Mouse (Mus musculus) kidney, embryonic 15.5 days (tissue): Measurements from ENCODE around the gene Got1. TPM values are rescaled to one million over a fixed set of nuclear protein-coding genes. Genes with fewer than 3 reads are reported as not detected.
"Not testable (repeated sequence)": the region's sequence is repeated elsewhere in the genome, so short reads cannot be mapped to it uniquely, and the experiment has no call there.

Experiments
- ATAC-seq: fragments of 200-750 bp; cut with Nextera tagmentation; replicated peaks from 2 replicates; pipeline ENCODE4 v1.8.0; 2017; ENCODE audit warnings: moderate TSS enrichment; ENCODE audit not compliant: low FRiP score
- H3K27ac ChIP-seq: fragments of 300-500 bp; sonication (generic); 2 replicates; pipeline ENCODE4 v1.5.1; 2015; ENCODE audit warnings: mild to moderate bottlenecking, inconsistent platforms
- H3K27me3 ChIP-seq: fragments of 300-500 bp; sonication (generic); 2 replicates; pipeline ENCODE4 v1.6.1; 2015; ENCODE audit warnings: inconsistent platforms
- H3K36me3 ChIP-seq: fragments of 300-500 bp; sonication (generic); 2 replicates; pipeline ENCODE4 v1.6.1; 2015; ENCODE audit warnings: inconsistent platforms
- H3K4me1 ChIP-seq: fragments of 300-500 bp; sonication (generic); 2 replicates; pipeline ENCODE4 v1.6.1; 2015; ENCODE audit warnings: inconsistent platforms
- H3K4me2 ChIP-seq: fragments of 300-500 bp; sonication (generic); 2 replicates; pipeline ENCODE4 v1.6.1; 2015; ENCODE audit warnings: moderate library complexity, mild to moderate bottlenecking, inconsistent platforms
- H3K4me3 ChIP-seq: fragments of 300-500 bp; sonication (generic); replicated peaks from 2 replicates; pipeline ENCODE4 v1.5.1; 2015; ENCODE audit warnings: mild to moderate bottlenecking, inconsistent platforms
- H3K9ac ChIP-seq: fragments of 300-500 bp; sonication (generic); 2 replicates; pipeline ENCODE4 v1.6.1; 2015; ENCODE audit warnings: mild to moderate bottlenecking, inconsistent platforms
- H3K9me3 ChIP-seq: fragments of 300-500 bp; sonication (generic); replicated peaks from 2 replicates; pipeline ENCODE4 v1.6.1; 2016; ENCODE audit warnings: inconsistent platforms
- WGBS: fragments of 180-500 bp; shearing (Covaris S2); methylation state at CpG from one replicate; pipeline ENCODE4 v1.1.7; 2015; ENCODE audit warnings: mixed read lengths; 5-methylcytosine and 5-hydroxymethylcytosine counted together
- polyA plus RNA-seq: library from polyadenylated mRNA; unstranded; fragments of >200 nt; fragmentation: Nextera tagmentation; extraction: Ambion mirVana; gene quantifications from 2 replicates; pipeline ENCODE4 v1.2.1, GENCODE M21; 2015

The Got1 gene
- polyA plus RNA-seq, 1 experiment from 2014 or later = 57.8 TPM

GRCm38 (mm10) chr19:43503593-43503992 lies 20.8 kb downstream of the Got1 start:
- not testable (repeated sequence) for ATAC-seq, H3K9me3 ChIP-seq, H3K9ac ChIP-seq, H3K4me2 ChIP-seq, H3K27ac ChIP-seq, H3K4me3 ChIP-seq, H3K27me3 ChIP-seq, H3K4me1 ChIP-seq
- 95% methylated on average over 8 of the region's 9 CpGs for WGBS
- H3K36me3 ChIP-seq = peaks cover 77% of the 10 kb centered on the region

GRCm38 (mm10) chr19:43502630-43503029 lies 21.8 kb downstream of the Got1 start:
- WGBS = 68% methylated on average over 11 of the region's 11 CpGs
- no peaks in the 10 kb centered on the region for H3K4me1 ChIP-seq
- no peak overlapping the region for H3K4me3 ChIP-seq
- H3K4me2 ChIP-seq = no peak overlapping the region
- H3K36me3 ChIP-seq = peaks cover 71% of the 10 kb centered on the region
- H3K9ac ChIP-seq = no peak overlapping the region
- no peaks in the 10 kb centered on the region for H3K27me3 ChIP-seq
- no peak overlapping the region for H3K27ac ChIP-seq
- no peaks in the 10 kb centered on the region for H3K9me3 ChIP-seq
- ATAC-seq = no peak

GRCm38 (mm10) chr19:43498874-43499273 lies 25.5 kb downstream of the Got1 start:
- no peak overlapping the region for H3K4me2 ChIP-seq
- H3K27ac ChIP-seq = no peak overlapping the region
- no peaks in the 10 kb centered on the region for H3K9me3 ChIP-seq
- no peak for ATAC-seq
- H3K36me3 ChIP-seq = peaks cover 42% of the 10 kb centered on the region
- no peak overlapping the region for H3K4me3 ChIP-seq
- peaks cover 11% of the 10 kb centered on the region for H3K27me3 ChIP-seq
- H3K9ac ChIP-seq = no peak overlapping the region
- WGBS = 88% methylated on average over 7 of the region's 7 CpGs
- peaks cover 9% of the 10 kb centered on the region for H3K4me1 ChIP-seq

GRCm38 (mm10) chr19:43497440-43497839 lies 27.0 kb downstream of the Got1 start:
- Histone ChIP-seq H3K27ac (no peak overlapping the region), H3K9me3 (no peaks in the 10 kb centered on the region), H3K4me3 (no peak overlapping the region), H3K9ac (no peak overlapping the region), H3K36me3 (peaks cover 36% of the 10 kb centered on the region), H3K4me1 (peaks cover 9% of the 10 kb centered on the region), H3K27me3 (peaks cover 15% of the 10 kb centered on the region), H3K4me2 (no peak overlapping the region)
- WGBS = 82% methylated on average over 7 of the region's 7 CpGs
- ATAC-seq = no peak

- Histone ChIP-seq H3K4me3 (no peak overlapping the region), H3K27me3 (peaks cover 15% of the 10 kb centered on the region), H3K9me3 (no peaks in the 10 kb centered on the region), H3K36me3 (peaks cover 24% of the 10 kb centered on the region), H3K4me1 (peaks cover 9% of the 10 kb centered on the region), H3K4me2 (no peak overlapping the region), H3K9ac (no peak overlapping the region), H3K27ac (no peak overlapping the region)
- ATAC-seq = no peak
- WGBS = 13% methylated on average over 5 of the region's 5 CpGs
These were observed 28.6 kb downstream of the Got1 start for GRCm38 (mm10) chr19:43495846-43496245.

- 0 out of 2 replicates have a peak, but pooled peaks have one; percentile 46 for ATAC-seq
- Histone ChIP-seq H3K4me1 (peaks cover 9% of the 10 kb centered on the region), H3K9me3 (no peaks in the 10 kb centered on the region), H3K4me3 (peak overlapping the region; percentile 31), H3K27me3 (peaks cover 15% of the 10 kb centered on the region), H3K9ac (0 out of 2 replicates have a peak overlapping the region, but pooled peaks have one; percentile 3), H3K27ac (no peak overlapping the region), H3K4me2 (peak overlapping the region; percentile 58), H3K36me3 (peaks cover 14% of the 10 kb centered on the region)
- 12% methylated on average over 14 of the region's 14 CpGs for WGBS
These were observed 29.5 kb downstream of the Got1 start for GRCm38 (mm10) chr19:43494914-43495313.

GRCm38 (mm10) chr19:43493878-43494277 lies 30.5 kb downstream of the Got1 start:
- 78% methylated on average over 6 of the region's 6 CpGs for WGBS
- H3K9ac ChIP-seq = no peak overlapping the region
- no peaks in the 10 kb centered on the region for H3K9me3 ChIP-seq
- no peak overlapping the region for H3K4me2 ChIP-seq
- peaks cover 5% of the 10 kb centered on the region for H3K36me3 ChIP-seq
- ATAC-seq = no peak
- peaks cover 15% of the 10 kb centered on the region for H3K27me3 ChIP-seq
- H3K27ac ChIP-seq = no peak overlapping the region
- peaks cover 9% of the 10 kb centered on the region for H3K4me1 ChIP-seq
- H3K4me3 ChIP-seq = no peak overlapping the region

GRCm38 (mm10) chr19:43493316-43493715 lies 31.1 kb downstream of the Got1 start:
- H3K27me3 ChIP-seq = peaks cover 15% of the 10 kb centered on the region
- not testable (repeated sequence) for H3K36me3 ChIP-seq, ATAC-seq, H3K4me2 ChIP-seq, H3K4me3 ChIP-seq, H3K4me1 ChIP-seq, H3K27ac ChIP-seq, H3K9me3 ChIP-seq, H3K9ac ChIP-seq
- 82% methylated on average over 1 of the region's 1 CpGs for WGBS

- Histone ChIP-seq H3K27ac (no peak overlapping the region), H3K9me3 (no peaks in the 10 kb centered on the region), H3K9ac (no peak overlapping the region), H3K4me3 (no peak overlapping the region), H3K27me3 (no peaks in the 10 kb centered on the region), H3K36me3 (no peaks in the 10 kb centered on the region), H3K4me2 (no peak overlapping the region), H3K4me1 (no peaks in the 10 kb centered on the region)
- WGBS = 44% methylated on average over 3 of the region's 3 CpGs
- no peak for ATAC-seq
These were observed 37.0 kb downstream of the Got1 start for GRCm38 (mm10) chr19:43487429-43487828.

GRCm38 (mm10) chr19:43480512-43480911 lies 43.9 kb downstream of the Got1 start:
- Histone ChIP-seq H3K27me3 (no peaks in the 10 kb centered on the region), H3K4me2 (no peak overlapping the region), H3K9ac (no peak overlapping the region), H3K4me3 (no peak overlapping the region), H3K4me1 (no peaks in the 10 kb centered on the region), H3K27ac (no peak overlapping the region), H3K36me3 (no peaks in the 10 kb centered on the region), H3K9me3 (no peaks in the 10 kb centered on the region)
- 78% methylated on average over 9 of the region's 9 CpGs for WGBS
- ATAC-seq = no peak

- H3K9me3 ChIP-seq = no peaks in the 10 kb centered on the region
- no peaks in the 10 kb centered on the region for H3K36me3 ChIP-seq
- H3K27me3 ChIP-seq = no peaks in the 10 kb centered on the region
- H3K4me2 ChIP-seq = no peak overlapping the region
- H3K4me3 ChIP-seq = no peak overlapping the region
- no peak overlapping the region for H3K27ac ChIP-seq
- no peak overlapping the region for H3K9ac ChIP-seq
- WGBS = 88% methylated on average over 5 of the region's 5 CpGs
- no peaks in the 10 kb centered on the region for H3K4me1 ChIP-seq
- ATAC-seq = no peak
These were observed 45.0 kb downstream of the Got1 start for GRCm38 (mm10) chr19:43479431-43479830.

- ATAC-seq = no peak
- no peak overlapping the region for H3K4me2 ChIP-seq
- no peaks in the 10 kb centered on the region for H3K36me3 ChIP-seq
- no peaks in the 10 kb centered on the region for H3K4me1 ChIP-seq
- no peak overlapping the region for H3K4me3 ChIP-seq
- H3K27me3 ChIP-seq = no peaks in the 10 kb centered on the region
- no peaks in the 10 kb centered on the region for H3K9me3 ChIP-seq
- H3K27ac ChIP-seq = no peak overlapping the region
- 25% methylated on average over 5 of the region's 5 CpGs for WGBS
- H3K9ac ChIP-seq = no peak overlapping the region
These were observed 45.5 kb downstream of the Got1 start for GRCm38 (mm10) chr19:43478891-43479290.

GRCm38 (mm10) chr19:43477436-43477835 lies 47.0 kb downstream of the Got1 start:
- H3K9me3 ChIP-seq = no peaks in the 10 kb centered on the region
- no peak overlapping the region for H3K9ac ChIP-seq
- no peak overlapping the region for H3K4me2 ChIP-seq
- WGBS = 85% methylated on average over 5 of the region's 5 CpGs
- no peaks in the 10 kb centered on the region for H3K27me3 ChIP-seq
- H3K4me3 ChIP-seq = no peak overlapping the region
- H3K27ac ChIP-seq = no peak overlapping the region
- H3K36me3 ChIP-seq = no peaks in the 10 kb centered on the region
- no peaks in the 10 kb centered on the region for H3K4me1 ChIP-seq
- ATAC-seq = no peak
